Mouse (Mus musculus) lung, postnatal 0 days (tissue): ENCODE data around the gene Tmem54. TPM values are rescaled to one million over a fixed set of nuclear protein-coding genes. Genes with fewer than 3 reads are reported as not detected.
A peak's percentile ranks its signal among the peaks of the same experiment; 100 is the strongest.

ENCODE experiments used
- ATAC-seq: fragments of 200-750 bp; cut with Nextera tagmentation; 2 replicates; pipeline ENCODE4 v1.8.0; 2017; ENCODE audit warnings: moderate library complexity
- DNase-seq: peaks from one replicate; pipeline ENCODE4 v3.0.0-alpha.2; 2016; ENCODE audit warnings: low spot score
- H3K27ac ChIP-seq: fragments of 300-500 bp; sonication (generic); 2 replicates; pipeline ENCODE4 v1.5.1; 2014; ENCODE audit warnings: antibody characterized with exemption, mild to moderate bottlenecking, low read length, mixed read lengths
- H3K27me3 ChIP-seq: fragments of 300-500 bp; sonication (generic); replicated peaks from 2 replicates; pipeline ENCODE4 v1.6.1; 2014; ENCODE audit warnings: low read length, mixed read lengths; ENCODE audit not compliant: insufficient read depth
- H3K36me3 ChIP-seq: fragments of 300-500 bp; sonication (generic); 2 replicates; pipeline ENCODE4 v1.6.1; 2014; ENCODE audit warnings: low read length, mixed read lengths; ENCODE audit not compliant: insufficient read depth
- H3K4me1 ChIP-seq: fragments of 300-500 bp; sonication (generic); 2 replicates; pipeline ENCODE4 v1.6.1; 2014; ENCODE audit warnings: antibody characterized with exemption, low read depth, low read length, mixed read lengths; ENCODE audit not compliant: insufficient read depth
- H3K4me2 ChIP-seq: fragments of 300-500 bp; sonication (generic); replicated peaks from 2 replicates; pipeline ENCODE4 v1.6.1; 2014; ENCODE audit warnings: low read depth, mild to moderate bottlenecking, low read length, moderate library complexity, mixed read lengths
- H3K4me3 ChIP-seq: fragments of 300-500 bp; sonication (generic); 2 replicates; pipeline ENCODE4 v1.5.1; 2014; ENCODE audit warnings: low read depth, low read length
- H3K9ac ChIP-seq: fragments of 300-500 bp; sonication (generic); replicated peaks from 2 replicates; pipeline ENCODE4 v1.6.1; 2014; ENCODE audit warnings: low read depth, mild to moderate bottlenecking
- H3K9me3 ChIP-seq: fragments of 300-500 bp; sonication (generic); 2 replicates; pipeline ENCODE4 v1.6.1; 2016; ENCODE audit warnings: low read length, mixed read lengths
- CTCF ChIP-seq: IDR thresholded peaks from 2 replicates; pipeline ENCODE4 v1.5.1; 2016; ENCODE audit warnings: antibody characterized with exemption, mild to moderate bottlenecking
- EP300 ChIP-seq: IDR thresholded peaks from 2 replicates; pipeline ENCODE4 v1.6.1; 2016; ENCODE audit warnings: antibody characterized with exemption, mild to moderate bottlenecking, control low read depth
- WGBS: fragments of 180-500 bp; shearing (Covaris S2); extraction: QIAGEN DNeasy Blood & Tissue Kit; methylation state at CpG from one replicate; pipeline ENCODE4 v1.1.7; 2014; 5-methylcytosine and 5-hydroxymethylcytosine counted together
- polyA plus RNA-seq: library from polyadenylated mRNA; unstranded; fragments of >200 nt; fragmentation: Nextera tagmentation; extraction: Ambion mirVana; gene quantifications from 2 replicates; pipeline ENCODE4 v1.2.1, GENCODE M21; 2015

Tmem54 gene
- polyA plus RNA-seq, 1 experiment from 2014 or later: 2.4 TPM

GRCm38 (mm10) chr4:129108624-129109023, 3.3 kb downstream of the Tmem54 start:
- TF ChIP-seq CTCF (no peak), EP300 (no peak)
- ATAC-seq (no peak), DNase-seq (no peak)
- 78% methylated on average over 7 of the region's 7 CpGs for WGBS
- Histone ChIP-seq H3K27me3 (peaks cover 6% of the 10 kb centered on the region; the same call in 1 of the 2 replicates), H3K9ac (no peak overlapping the region), H3K9me3 (no peaks in the 10 kb centered on the region), H3K36me3 (no peaks in the 10 kb centered on the region), H3K4me1 (no peaks in the 10 kb centered on the region), H3K4me3 (no peak overlapping the region), H3K27ac (no peak overlapping the region), H3K4me2 (no peak overlapping the region)

- no peak for DNase-seq
- no peak for TF ChIP-seq EP300
- no peak for TF ChIP-seq CTCF
- Histone ChIP-seq H3K27ac (no peak overlapping the region), H3K9me3 (no peaks in the 10 kb centered on the region), H3K4me1 (no peaks in the 10 kb centered on the region), H3K4me2 (no peak overlapping the region), H3K9ac (no peak overlapping the region), H3K4me3 (no peak overlapping the region), H3K36me3 (no peaks in the 10 kb centered on the region), H3K27me3 (no peaks in the 10 kb centered on the region; the same call in 1 of the 2 replicates)
- 88% methylated on average over 6 of the region's 6 CpGs for WGBS
- no peak for ATAC-seq
Measured at GRCm38 (mm10) chr4:129110804-129111203, 5.5 kb downstream of the Tmem54 start.

- 43% methylated on average over 11 of the region's 11 CpGs for WGBS
- TF ChIP-seq CTCF (peak; percentile 46), EP300 (no peak)
- Histone ChIP-seq H3K27me3 (no peaks in the 10 kb centered on the region; the same call in 1 of the 2 replicates), H3K4me3 (no peak overlapping the region), H3K9me3 (no peaks in the 10 kb centered on the region), H3K4me1 (no peaks in the 10 kb centered on the region), H3K4me2 (no peak overlapping the region), H3K36me3 (no peaks in the 10 kb centered on the region), H3K27ac (no peak overlapping the region), H3K9ac (no peak overlapping the region)
- peak; percentile 40 for DNase-seq
- ATAC-seq: no peak
Measured at GRCm38 (mm10) chr4:129111350-129111749, 6.0 kb downstream of the Tmem54 start.

GRCm38 (mm10) chr4:129112231-129112630, 6.9 kb downstream of the Tmem54 start:
- Histone ChIP-seq H3K36me3 (no peaks in the 10 kb centered on the region), H3K27ac (no peak overlapping the region), H3K4me3 (no peak overlapping the region), H3K9ac (no peak overlapping the region), H3K9me3 (no peaks in the 10 kb centered on the region), H3K4me2 (no peak overlapping the region), H3K4me1 (no peaks in the 10 kb centered on the region), H3K27me3 (no peaks in the 10 kb centered on the region)
- ATAC-seq: no peak; the same call in 1 of the 2 replicates
- WGBS: 42% methylated on average over 13 of the region's 13 CpGs
- no peak for TF ChIP-seq CTCF
- no peak for TF ChIP-seq EP300
- no peak for DNase-seq

- 30% methylated on average over 28 of the region's 28 CpGs for WGBS
- Histone ChIP-seq H3K4me3 (no peak overlapping the region), H3K4me2 (no peak overlapping the region), H3K27ac (no peak overlapping the region), H3K9ac (no peak overlapping the region), H3K4me1 (no peaks in the 10 kb centered on the region), H3K36me3 (no peaks in the 10 kb centered on the region), H3K27me3 (no peaks in the 10 kb centered on the region), H3K9me3 (no peaks in the 10 kb centered on the region)
- ATAC-seq: peak; percentile 81
- peak; percentile 99 for TF ChIP-seq CTCF
- no peak for TF ChIP-seq EP300
- DNase-seq: peak; percentile 87
Measured at GRCm38 (mm10) chr4:129113083-129113988, 8.0 kb downstream of the Tmem54 start.

GRCm38 (mm10) chr4:129116703-129117102, 11.4 kb downstream of the Tmem54 start:
- no peaks in the 10 kb centered on the region for H3K36me3 ChIP-seq
- H3K27me3 ChIP-seq: peaks cover 14% of the 10 kb centered on the region; the same call in 1 of the 2 replicates
- H3K27ac ChIP-seq: no peak overlapping the region
- 0 out of 2 replicates have a peak, but pooled peaks cover 3% of the 10 kb centered on the region for H3K4me1 ChIP-seq
- 91% methylated on average over 8 of the region's 8 CpGs for WGBS
- H3K9me3 ChIP-seq: no peaks in the 10 kb centered on the region
- TF ChIP-seq CTCF (no peak), EP300 (no peak)
- DNase-seq: no peak
- no peak overlapping the region for H3K4me3 ChIP-seq
- no peak overlapping the region for H3K4me2 ChIP-seq
- H3K9ac ChIP-seq: no peak overlapping the region
- no peak for ATAC-seq
